Mouse (Mus musculus) natural killer cell, adult 2 months (primary cell): ENCODE data around the gene Fpgs.

Source experiments
- DNase-seq, 2 experiments: peaks; one replicate each; pipeline ENCODE4 v3.0.0; 2022; ENCODE audit warnings: low spot score in 2 of 2

Gene Fpgs

GRCm38 (mm10) chr2:32671147-32671546, 32.8 kb downstream of the Fpgs start:
- no peak for DNase-seq

GRCm38 (mm10) chr2:32669876-32670275, 34.1 kb downstream of the Fpgs start:
- DNase-seq: no peak

- no peak for DNase-seq
Observed at GRCm38 (mm10) chr2:32668176-32668575, 35.8 kb downstream of the Fpgs start.

- no peak for DNase-seq
Observed at GRCm38 (mm10) chr2:32667775-32668174, 36.2 kb downstream of the Fpgs start.

- DNase-seq: no peak
Observed at GRCm38 (mm10) chr2:32665853-32666252, 38.1 kb downstream of the Fpgs start.

GRCm38 (mm10) chr2:32665345-32665744, 38.6 kb downstream of the Fpgs start:
- DNase-seq: no peak

GRCm38 (mm10) chr2:32662291-32662690, 41.7 kb downstream of the Fpgs start:
- no peak for DNase-seq

GRCm38 (mm10) chr2:32661509-32662107, 42.3 kb downstream of the Fpgs start:
- DNase-seq: no peak

GRCm38 (mm10) chr2:32658873-32659272, 45.1 kb downstream of the Fpgs start:
- no peak for DNase-seq

- no peak for DNase-seq
Observed at GRCm38 (mm10) chr2:32655826-32656225, 48.1 kb downstream of the Fpgs start.

GRCm38 (mm10) chr2:32655394-32655744, 48.6 kb downstream of the Fpgs start:
- no peak for DNase-seq

- no peak for DNase-seq
Observed at GRCm38 (mm10) chr2:32654743-32655393, 49.1 kb downstream of the Fpgs start.

GRCm38 (mm10) chr2:32653764-32654163, 50.2 kb downstream of the Fpgs start:
- DNase-seq: no peak

GRCm38 (mm10) chr2:32647366-32647765, 56.6 kb downstream of the Fpgs start:
- DNase-seq: no peak

GRCm38 (mm10) chr2:32646379-32647056, 57.4 kb downstream of the Fpgs start, which contains the start of gene Eng:
Gene Eng, plus strand, starts transcription at chr2:32646595.
- no peak for DNase-seq

GRCm38 (mm10) chr2:32645647-32646046, 58.3 kb downstream of the Fpgs start:
- no peak for DNase-seq

GRCm38 (mm10) chr2:32644799-32645475, 59.0 kb downstream of the Fpgs start:
- DNase-seq: no peak

- no peak for DNase-seq
Observed at GRCm38 (mm10) chr2:32644083-32644482, 59.9 kb downstream of the Fpgs start.

- no peak for DNase-seq
Observed at GRCm38 (mm10) chr2:32642813-32643212, 61.1 kb downstream of the Fpgs start.

GRCm38 (mm10) chr2:32641810-32642209, 62.1 kb downstream of the Fpgs start:
- DNase-seq: no peak

- DNase-seq: no peak
Observed at GRCm38 (mm10) chr2:32640550-32641051, 63.3 kb downstream of the Fpgs start.

- DNase-seq: no peak
Observed at GRCm38 (mm10) chr2:32639632-32640031, 64.3 kb downstream of the Fpgs start.
